Mouse (Mus musculus) thymus, adult 2 months (tissue): ENCODE results near the gene Rpl14. TPM values are rescaled to one million over a fixed set of nuclear protein-coding genes. Genes with fewer than 3 reads are reported as not detected.

Source experiments
- DNase-seq: peaks from one replicate; pipeline ENCODE4 v3.0.0; 2021
- H3K27ac ChIP-seq: fragments of 200-500 bp; 2 replicates; pipeline ENCODE4 v1.5.1; 2012; ENCODE audit warnings: low read length, control low read depth; ENCODE audit not compliant: control insufficient read depth, insufficient read depth
- H3K27me3 ChIP-seq: fragments of 200-500 bp; 2 replicates; pipeline ENCODE4 v1.6.1; 2012; ENCODE audit warnings: mild to moderate bottlenecking, low read length, moderate library complexity, mixed read lengths; ENCODE audit not compliant: control insufficient read depth, insufficient read depth
- H3K36me3 ChIP-seq: fragments of 200-500 bp; 2 replicates; pipeline ENCODE4 v1.6.1; 2012; ENCODE audit warnings: mild to moderate bottlenecking, low read length, moderate library complexity; ENCODE audit not compliant: control insufficient read depth, insufficient read depth
- H3K4me1 ChIP-seq: fragments of 200-500 bp; replicated peaks from 2 replicates; pipeline ENCODE4 v1.6.1; 2012; ENCODE audit warnings: low read length; ENCODE audit not compliant: control insufficient read depth, insufficient read depth
- H3K4me3 ChIP-seq: fragments of 200-500 bp; 2 replicates; pipeline ENCODE4 v1.5.1; 2012; ENCODE audit warnings: mild to moderate bottlenecking, low read length, control low read depth, moderate library complexity; ENCODE audit not compliant: control insufficient read depth, insufficient read depth
- CTCF ChIP-seq: fragments of 200-500 bp; IDR thresholded peaks from 2 replicates; pipeline ENCODE4 v1.5.1; 2012; ENCODE audit warnings: mild to moderate bottlenecking, control low read depth, low read length, moderate library complexity, borderline replicate concordance; ENCODE audit not compliant: control insufficient read depth, poor library complexity, insufficient read depth; ENCODE audit errors: extremely low read depth
- POLR2A ChIP-seq: fragments of 200-500 bp; IDR thresholded peaks from 2 replicates; pipeline ENCODE4 v1.6.1; 2012; ENCODE audit warnings: mild to moderate bottlenecking, low read length, control low read depth, moderate library complexity; ENCODE audit not compliant: control insufficient read depth, poor library complexity, insufficient read depth; ENCODE audit errors: extremely low read depth
- WGBS: fragments of 180-500 bp; shearing (Covaris S2); methylation state at CpG from one replicate; pipeline ENCODE4 v1.1.7; 2018; 5-methylcytosine and 5-hydroxymethylcytosine counted together
- polyA plus RNA-seq: library from polyadenylated mRNA; depleted of rRNA; stranded (reverse); fragments of >200 nt; gene quantifications from 2 replicates; pipeline ENCODE4 v1.2.3, GENCODE M21; 2012; rRNA removed

Gene Rpl14
- polyA plus RNA-seq = 585 and 677 TPM in 2 replicates

DNA sequence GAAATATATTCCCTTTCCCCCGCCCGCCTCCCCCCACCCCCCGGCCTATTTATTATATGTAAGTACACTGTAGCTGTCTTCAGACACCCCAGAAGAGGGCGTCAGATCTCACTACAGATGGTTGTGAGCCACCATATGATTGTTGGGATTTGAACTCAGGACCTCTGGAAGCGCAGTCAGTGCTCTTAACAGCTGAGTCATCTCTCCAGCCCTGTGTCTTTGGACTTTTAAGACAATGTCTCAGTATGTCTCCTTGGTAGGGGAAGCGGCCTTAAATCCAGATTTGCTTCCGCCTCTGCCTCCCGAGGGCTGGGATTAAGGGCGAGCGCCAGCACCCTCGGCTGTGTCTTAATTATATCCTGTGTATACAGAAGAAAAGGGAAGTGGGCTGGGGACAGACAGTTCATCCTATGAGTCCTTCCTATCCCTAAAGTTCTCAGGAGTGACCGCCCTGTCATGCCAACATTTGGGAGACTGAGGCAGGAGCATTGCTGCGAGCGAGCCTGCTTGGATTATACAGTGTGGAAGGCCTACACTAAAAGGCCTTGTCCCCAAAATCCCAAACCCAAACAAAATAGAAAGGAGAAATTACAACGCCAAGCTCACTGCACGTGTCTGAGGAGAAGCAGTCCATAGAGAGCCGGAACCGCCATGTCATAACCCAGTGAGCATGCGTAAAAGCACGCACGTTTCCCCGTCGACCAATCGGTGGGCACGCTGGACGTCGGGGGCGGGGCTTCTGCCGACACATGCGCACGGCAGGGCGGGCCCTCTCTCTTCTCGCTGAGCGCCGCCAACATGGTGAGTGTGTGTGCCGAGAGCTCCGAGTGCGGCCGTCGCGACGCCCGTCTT is at the start of gene Rpl14:
Gene Rpl14 (plus strand): TSS at position 704 of the 852 bp plus-strand sequence.
- H3K27me3 ChIP-seq = no peaks in the 10 kb centered on the region
- WGBS = 3% methylated on average over 43 of the region's 43 CpGs
- no peak for TF ChIP-seq CTCF
- TF ChIP-seq POLR2A = peak; percentile 90

DNA sequence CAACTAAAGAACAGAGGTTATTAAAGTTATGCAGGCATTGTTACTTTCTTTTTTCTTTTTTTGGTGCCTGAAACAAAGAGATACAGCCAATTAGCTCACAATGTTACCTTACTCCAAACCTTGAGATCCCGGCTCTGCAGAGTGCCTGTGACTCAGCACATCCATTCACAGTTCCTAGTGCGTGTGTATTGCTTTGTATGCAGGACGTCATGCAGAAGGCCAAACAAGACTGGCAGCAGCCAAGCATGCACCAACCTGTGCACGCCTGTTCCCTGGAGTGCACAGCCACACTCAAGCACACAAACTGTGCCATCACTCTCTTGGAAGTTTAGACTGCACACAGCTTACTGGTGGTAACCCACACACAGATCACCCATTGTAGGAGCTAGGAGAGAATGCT is 44.0 kb upstream of the Rpl14 start:
- no peak for DNase-seq
- no peak overlapping the region for H3K4me3 ChIP-seq
- no peaks in the 10 kb centered on the region for H3K36me3 ChIP-seq
- TF ChIP-seq CTCF (no peak), POLR2A (no peak)
- H3K27ac ChIP-seq = no peak overlapping the region
- no peaks in the 10 kb centered on the region for H3K27me3 ChIP-seq
- 80% methylated on average over 4 of the region's 4 CpGs for WGBS
- H3K4me1 ChIP-seq = no peaks in the 10 kb centered on the region

More for the DNA sequence above, at the start of gene Rpl14:
- peak; percentile 99 for DNase-seq
- Histone ChIP-seq H3K4me1 (peaks cover 3% of the 10 kb centered on the region), H3K27ac (no peak within 1 kb of the TSS; the same call in 1 of the 2 replicates), H3K36me3 (peaks cover 21% of the 10 kb centered on the region), H3K4me3 (peak within 1 kb of the TSS; percentile 86)

DNA sequence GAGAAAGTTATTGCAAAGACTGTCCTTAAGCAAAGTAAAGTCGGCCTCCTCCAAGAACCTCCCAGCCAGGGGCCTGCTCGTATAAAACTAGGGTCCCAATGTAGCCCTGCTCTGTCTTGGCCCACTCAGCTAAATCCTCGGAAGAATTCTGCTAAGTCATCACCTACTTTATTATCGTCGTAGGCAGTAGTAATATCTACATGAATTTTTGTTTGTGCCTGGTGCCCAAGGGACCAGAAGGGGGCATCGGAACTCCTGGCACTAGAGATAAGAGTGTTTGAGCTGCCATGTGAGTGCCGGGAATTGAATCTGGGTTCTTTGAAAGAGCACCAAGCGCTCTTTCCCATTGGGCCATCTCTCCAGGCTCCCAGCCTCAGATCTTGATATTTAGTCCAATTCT is 43.3 kb upstream of the Rpl14 start:
- Histone ChIP-seq H3K27ac (no peak overlapping the region), H3K4me3 (no peak overlapping the region), H3K27me3 (no peaks in the 10 kb centered on the region), H3K4me1 (no peaks in the 10 kb centered on the region), H3K36me3 (no peaks in the 10 kb centered on the region)
- WGBS = 95% methylated on average over 8 of the region's 8 CpGs
- no peak for DNase-seq
- no peak for TF ChIP-seq POLR2A
- TF ChIP-seq CTCF = no peak

DNA sequence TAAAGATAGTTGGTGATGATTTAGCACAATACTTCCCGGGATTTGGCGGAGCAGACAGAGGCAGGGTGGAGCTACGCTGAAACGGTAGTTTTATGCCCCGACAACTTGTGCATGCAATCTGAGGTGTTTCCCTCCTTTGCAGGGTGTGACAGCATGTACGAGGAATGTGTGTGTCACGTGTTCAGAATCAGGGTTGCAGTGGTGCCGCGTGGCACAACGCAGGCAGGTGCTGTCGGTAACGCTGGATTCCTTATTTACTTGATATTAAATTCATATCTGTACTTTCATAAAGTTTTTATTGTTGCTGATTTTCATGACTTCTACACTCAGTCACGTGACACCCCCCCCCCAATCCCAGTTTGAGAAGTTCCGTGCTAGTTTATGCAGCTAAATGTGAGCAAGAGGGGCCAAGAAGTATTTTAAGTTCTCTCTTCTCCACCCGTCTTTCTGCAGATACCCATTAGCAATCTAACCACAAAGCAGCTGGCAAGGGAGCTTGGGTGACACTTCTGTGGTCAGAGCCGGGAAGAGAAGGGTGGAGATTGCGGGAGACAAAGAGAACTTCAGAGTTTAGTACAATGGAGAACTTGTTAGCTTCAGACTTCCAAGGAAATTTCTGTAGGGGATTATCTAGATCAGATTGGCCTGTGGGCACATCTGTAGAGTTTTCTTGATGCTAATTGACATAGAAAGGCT is 42.3 kb upstream of the Rpl14 start:
- Histone ChIP-seq H3K4me1 (no peaks in the 10 kb centered on the region), H3K27me3 (no peaks in the 10 kb centered on the region), H3K27ac (no peak overlapping the region), H3K36me3 (no peaks in the 10 kb centered on the region), H3K4me3 (no peak overlapping the region)
- DNase-seq = no peak
- WGBS = 64% methylated on average over 17 of the region's 17 CpGs
- TF ChIP-seq POLR2A (no peak), CTCF (no peak)

DNA sequence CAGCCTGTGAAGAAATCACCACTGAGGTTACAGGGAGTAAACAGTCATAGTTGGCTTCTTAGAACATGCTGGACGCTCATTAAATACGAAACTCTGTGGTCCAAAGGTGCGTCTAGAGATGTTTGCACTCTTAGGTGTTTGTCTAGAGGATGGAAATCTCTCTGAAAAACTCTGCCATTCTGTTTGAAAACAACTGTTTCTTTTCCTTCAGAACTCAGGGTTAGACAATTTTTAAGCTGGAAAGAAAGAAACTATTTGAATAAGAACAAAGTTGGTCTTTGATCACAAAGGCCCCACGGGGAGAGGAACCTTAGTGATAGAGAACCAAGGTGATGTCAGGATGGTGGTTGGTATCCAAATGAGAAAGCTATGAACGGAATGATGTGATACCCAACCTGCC is 40.8 kb upstream of the Rpl14 start:
- WGBS = 91% methylated on average over 5 of the region's 5 CpGs
- H3K36me3 ChIP-seq = no peaks in the 10 kb centered on the region
- H3K27ac ChIP-seq = no peak overlapping the region
- H3K4me1 ChIP-seq = no peaks in the 10 kb centered on the region
- no peak overlapping the region for H3K4me3 ChIP-seq
- no peak for TF ChIP-seq CTCF
- TF ChIP-seq POLR2A = no peak
- no peak for DNase-seq
- H3K27me3 ChIP-seq = no peaks in the 10 kb centered on the region

DNA sequence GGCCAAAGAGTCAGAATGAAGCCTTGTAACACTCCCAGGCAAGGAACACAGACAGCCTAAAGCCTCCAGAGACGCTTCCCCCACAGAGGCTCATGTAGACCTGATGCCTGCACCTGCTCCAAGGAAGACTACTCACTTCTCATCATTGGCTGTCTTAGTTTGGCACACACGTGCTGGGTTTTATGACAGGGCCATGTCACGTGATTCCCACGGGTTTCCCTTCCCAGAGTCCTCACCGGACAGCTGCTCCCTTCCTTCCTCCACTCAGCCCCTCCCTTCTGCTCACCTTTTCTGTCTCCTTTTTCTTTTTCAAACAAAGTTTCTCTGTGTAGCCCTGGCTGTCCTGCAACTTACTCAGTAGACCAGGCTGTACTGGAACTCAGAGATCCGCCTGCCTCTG is 39.2 kb upstream of the Rpl14 start:
- no peaks in the 10 kb centered on the region for H3K27me3 ChIP-seq
- DNase-seq = no peak
- H3K4me3 ChIP-seq = no peak overlapping the region
- no peaks in the 10 kb centered on the region for H3K36me3 ChIP-seq
- TF ChIP-seq POLR2A (no peak), CTCF (no peak)
- no peaks in the 10 kb centered on the region for H3K4me1 ChIP-seq
- 85% methylated on average over 6 of the region's 6 CpGs for WGBS
- no peak overlapping the region for H3K27ac ChIP-seq
